Mouse (Mus musculus) intestine, postnatal 0 days (tissue): ENCODE results near the gene Aqp6. TPM values are rescaled to one million over a fixed set of nuclear protein-coding genes. Genes with fewer than 3 reads are reported as not detected.

Experiments used
- ATAC-seq: fragments of 200-750 bp; cut with Nextera tagmentation; 2 replicates; pipeline ENCODE4 v1.8.0; 2017; ENCODE audit warnings: mild to moderate bottlenecking, moderate TSS enrichment, moderate library complexity
- H3K27ac ChIP-seq: fragments of 300-500 bp; sonication (generic); 2 replicates; pipeline ENCODE4 v1.5.1; 2014; ENCODE audit warnings: mild to moderate bottlenecking, low read depth, low read length, moderate library complexity
- H3K27me3 ChIP-seq: fragments of 300-500 bp; sonication (generic); replicated peaks from 2 replicates; pipeline ENCODE4 v1.6.1; 2014; ENCODE audit warnings: low read length, mixed read lengths; ENCODE audit not compliant: control insufficient read depth, insufficient read depth
- H3K36me3 ChIP-seq: fragments of 300-500 bp; sonication (generic); 2 replicates; pipeline ENCODE4 v1.6.1; 2014; ENCODE audit warnings: mild to moderate bottlenecking, moderate library complexity; ENCODE audit not compliant: control insufficient read depth, insufficient read depth
- H3K4me1 ChIP-seq: fragments of 300-500 bp; sonication (generic); replicated peaks from 2 replicates; pipeline ENCODE4 v1.6.1; 2014; ENCODE audit warnings: antibody characterized with exemption, low read length, mixed read lengths; ENCODE audit not compliant: control insufficient read depth, insufficient read depth
- H3K4me2 ChIP-seq: fragments of 300-500 bp; sonication (generic); replicated peaks from 2 replicates; pipeline ENCODE4 v1.6.1; 2014; ENCODE audit warnings: low read depth, mild to moderate bottlenecking, moderate library complexity
- H3K4me3 ChIP-seq: fragments of 300-500 bp; sonication (generic); 2 replicates; pipeline ENCODE4 v1.5.1; 2014; ENCODE audit warnings: low read depth, low read length
- H3K9ac ChIP-seq: fragments of 300-500 bp; sonication (generic); 2 replicates; pipeline ENCODE4 v1.6.1; 2014; ENCODE audit warnings: mild to moderate bottlenecking, low read depth, low read length
- H3K9me3 ChIP-seq: fragments of 300-500 bp; sonication (generic); 2 replicates; pipeline ENCODE4 v1.6.1; 2016; ENCODE audit warnings: mixed run types; ENCODE audit not compliant: control insufficient read depth
- CTCF ChIP-seq: sonication (generic); IDR thresholded peaks from 2 replicates; pipeline ENCODE4 v1.5.1; 2016; ENCODE audit warnings: low read depth, mild to moderate bottlenecking, control low read depth, antibody characterized with exemption, moderate library complexity
- WGBS: fragments of 180-500 bp; shearing (Covaris S2); extraction: QIAGEN DNeasy Blood & Tissue Kit; methylation state at CpG from one replicate; pipeline ENCODE4 v1.1.7; 2014; 5-methylcytosine and 5-hydroxymethylcytosine counted together
- polyA plus RNA-seq: library from polyadenylated mRNA; unstranded; fragments of >200 nt; fragmentation: Nextera tagmentation; extraction: Ambion mirVana; gene quantifications from 2 replicates; pipeline ENCODE4 v1.2.1, GENCODE M21; 2015

Aqp6 gene
- polyA plus RNA-seq, 1 experiment from 2014 or later = not detected

- ATAC-seq = no peak
- Histone ChIP-seq H3K27ac (no peak overlapping the region; the same call in 1 of the 2 replicates), H3K27me3 (no peaks in the 10 kb centered on the region), H3K36me3 (peaks cover 68% of the 10 kb centered on the region), H3K4me2 (no peak overlapping the region), H3K4me1 (no peaks in the 10 kb centered on the region), H3K4me3 (no peak overlapping the region), H3K9ac (no peak overlapping the region), H3K9me3 (no peaks in the 10 kb centered on the region)
- 88% methylated on average over 7 of the region's 7 CpGs for WGBS
- TF ChIP-seq CTCF = no peak
Observed at GRCm38 (mm10) chr15:99634702-99635101, 33.5 kb downstream of the Aqp6 start.

DNA sequence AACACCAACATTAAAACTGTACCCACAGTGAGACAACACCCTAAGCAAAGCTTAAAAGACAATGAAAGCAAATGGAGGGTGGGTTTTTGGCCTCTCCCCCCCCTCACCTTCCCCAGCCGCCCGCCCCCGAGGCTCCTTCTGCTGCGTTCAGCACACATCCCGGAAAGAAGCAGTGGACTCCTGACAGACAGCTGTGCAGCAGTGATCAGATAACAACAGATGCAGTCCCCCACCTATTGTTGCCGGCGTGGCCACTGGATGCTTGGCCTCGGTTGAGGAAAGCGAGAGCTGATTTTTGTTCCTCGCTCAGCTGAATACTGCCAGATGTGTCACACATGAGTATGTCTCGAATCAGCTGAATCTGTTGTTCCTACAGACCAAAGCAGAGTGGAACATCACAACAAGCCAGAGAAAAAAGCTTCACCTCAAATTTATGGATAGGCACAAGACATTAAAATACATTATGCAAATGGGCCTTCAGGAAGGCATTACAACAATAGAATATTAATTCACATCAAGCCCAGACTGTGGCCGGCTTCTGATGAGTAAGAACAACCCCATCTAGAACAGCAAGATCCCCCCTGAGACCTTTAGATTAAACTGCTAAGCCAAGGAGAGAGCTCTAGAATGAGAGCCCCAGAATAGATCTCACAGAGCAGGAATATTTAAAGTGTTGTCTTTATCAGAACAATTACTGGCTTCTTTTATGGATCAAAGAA is 36.4 kb downstream of the Aqp6 start:
- Histone ChIP-seq H3K4me3 (no peak overlapping the region), H3K4me2 (no peak overlapping the region), H3K9ac (no peak overlapping the region), H3K9me3 (no peaks in the 10 kb centered on the region), H3K36me3 (peaks cover 57% of the 10 kb centered on the region), H3K27ac (no peak overlapping the region), H3K27me3 (no peaks in the 10 kb centered on the region), H3K4me1 (no peaks in the 10 kb centered on the region)
- no peak for ATAC-seq
- 93% methylated on average over 12 of the region's 12 CpGs for WGBS
- no peak for TF ChIP-seq CTCF

DNA sequence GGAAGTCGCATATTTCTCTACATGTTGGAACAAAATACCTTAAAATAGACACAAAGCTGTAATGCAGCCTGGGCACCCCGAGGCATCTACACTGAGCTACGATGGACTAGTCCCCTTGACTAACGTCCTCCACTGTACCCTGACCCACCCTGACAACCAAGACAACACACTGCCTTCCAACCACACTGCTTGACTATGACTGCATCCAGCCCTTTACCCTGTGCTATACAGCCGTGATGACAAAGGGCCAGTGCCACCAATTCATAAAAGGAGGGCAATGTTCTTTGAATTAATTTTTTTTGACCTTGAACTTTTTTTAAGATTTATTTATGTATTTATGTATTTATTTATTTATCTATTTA is 36.9 kb downstream of the Aqp6 start:
- Histone ChIP-seq H3K4me1 (no peaks in the 10 kb centered on the region), H3K9me3 (no peaks in the 10 kb centered on the region), H3K27ac (no peak overlapping the region), H3K27me3 (no peaks in the 10 kb centered on the region), H3K9ac (no peak overlapping the region), H3K4me2 (no peak overlapping the region), H3K4me3 (no peak overlapping the region), H3K36me3 (peaks cover 53% of the 10 kb centered on the region)
- no peak for ATAC-seq
- 89% methylated on average over 5 of the region's 5 CpGs for WGBS
- TF ChIP-seq CTCF = no peak

DNA sequence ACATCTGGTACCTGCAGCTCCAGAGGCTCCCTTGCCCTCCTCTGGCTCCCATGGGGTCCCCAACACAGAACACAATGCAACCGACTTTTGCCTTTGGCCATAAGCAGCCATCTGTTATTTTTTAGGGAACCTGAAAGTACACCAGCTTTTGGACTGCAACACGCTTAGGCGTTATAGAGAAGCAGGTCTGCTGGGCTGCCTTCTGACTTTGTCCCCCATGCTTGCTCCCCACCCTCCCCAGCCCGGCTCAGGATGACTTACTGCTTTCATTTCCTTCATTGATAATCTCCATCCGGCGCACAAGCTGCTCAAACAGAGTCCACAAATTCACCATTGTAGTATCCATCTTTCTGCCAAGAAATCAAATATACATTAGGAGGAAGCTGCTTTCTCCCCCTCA is 41.4 kb downstream of the Aqp6 start:
- Histone ChIP-seq H3K27ac (no peak overlapping the region), H3K4me1 (0 out of 2 replicates have a peak, but pooled peaks cover 3% of the 10 kb centered on the region), H3K9me3 (no peaks in the 10 kb centered on the region), H3K4me2 (no peak overlapping the region), H3K9ac (no peak overlapping the region), H3K27me3 (no peaks in the 10 kb centered on the region), H3K36me3 (peaks cover 22% of the 10 kb centered on the region), H3K4me3 (no peak overlapping the region)
- 73% methylated on average over 6 of the region's 6 CpGs for WGBS
- no peak for TF ChIP-seq CTCF
- no peak for ATAC-seq

DNA sequence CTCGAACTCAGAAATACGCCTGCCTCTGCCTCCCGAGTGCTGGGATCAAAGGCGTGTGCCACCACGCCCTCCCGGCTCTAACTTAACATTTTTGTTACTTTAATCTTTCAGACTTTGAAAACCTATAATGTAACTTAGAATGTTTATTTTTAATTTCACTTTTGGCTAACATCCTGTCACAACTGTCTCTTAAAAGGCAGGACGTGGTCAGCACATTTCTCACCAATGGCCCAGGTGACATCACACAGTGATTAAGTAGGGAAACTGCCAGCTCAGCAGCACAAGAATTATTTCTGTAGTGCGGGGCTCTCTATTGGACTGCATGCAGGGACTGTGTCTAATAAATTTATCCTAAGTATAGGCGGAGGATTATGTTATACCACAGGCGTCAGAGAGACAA is 42.6 kb downstream of the Aqp6 start:
- H3K27ac ChIP-seq = no peak overlapping the region

GRCm38 (mm10) chr15:99644776-99645175 is 43.6 kb downstream of the Aqp6 start:
- no peak for TF ChIP-seq CTCF
- H3K4me1 ChIP-seq = 0 out of 2 replicates have a peak, but pooled peaks cover 3% of the 10 kb centered on the region
- no peak overlapping the region for H3K9ac ChIP-seq
- H3K4me3 ChIP-seq = no peak overlapping the region
- no peaks in the 10 kb centered on the region for H3K9me3 ChIP-seq
- 48% methylated on average over 7 of the region's 7 CpGs for WGBS
- ATAC-seq = no peak
- no peaks in the 10 kb centered on the region for H3K27me3 ChIP-seq
- H3K36me3 ChIP-seq = peaks cover 15% of the 10 kb centered on the region; the same call in 1 of the 2 replicates
- H3K27ac ChIP-seq = no peak overlapping the region
- no peak overlapping the region for H3K4me2 ChIP-seq

More for the DNA sequence above, 42.6 kb downstream of the Aqp6 start:
- WGBS = 82% methylated on average over 10 of the region's 10 CpGs
- H3K27me3 ChIP-seq = no peaks in the 10 kb centered on the region
- H3K9ac ChIP-seq = no peak overlapping the region
- no peak overlapping the region for H3K4me3 ChIP-seq
- no peaks in the 10 kb centered on the region for H3K9me3 ChIP-seq
- peaks cover 20% of the 10 kb centered on the region for H3K36me3 ChIP-seq
- ATAC-seq = no peak
- H3K4me1 ChIP-seq = 0 out of 2 replicates have a peak, but pooled peaks cover 3% of the 10 kb centered on the region
- no peak for TF ChIP-seq CTCF
- H3K4me2 ChIP-seq = no peak overlapping the region
